Mouse (Mus musculus) thymus, postnatal 10 days (tissue): Measurements from ENCODE around the gene Fuz.

ENCODE experiments used
- DNase-seq, 2 experiments: peaks; one replicate each; pipeline ENCODE4 v3.0.0; 2021; ENCODE audit warnings: low spot score in 2 of 2

Fuz gene

GRCm38 (mm10) chr7:44895593-44896434 lies at the start of gene Fuz:
Gene Fuz (plus strand): TSS chr7:44896079.
- peak; percentile 78 to 80 for DNase-seq

- DNase-seq = no peak
These were observed 49.1 kb upstream of the Fuz start for GRCm38 (mm10) chr7:44846804-44847203.

- DNase-seq = no peak
These were observed 48.1 kb upstream of the Fuz start for GRCm38 (mm10) chr7:44847772-44848171.

GRCm38 (mm10) chr7:44848561-44849415 lies 47.1 kb upstream of the Fuz start, which contains the start of the genes Akt1s1 and Tbc1d17:
Gene Akt1s1 (plus strand): TSS chr7:44848991.
Gene Tbc1d17 (minus strand): TSS chr7:44849079.
- peak; percentile 96 to 97 for DNase-seq

GRCm38 (mm10) chr7:44849416-44850111 lies 46.3 kb upstream of the Fuz start:
- peak; percentile 84 to 89 for DNase-seq

- peak; percentile 78 to 82 for DNase-seq
These were observed 45.7 kb upstream of the Fuz start for GRCm38 (mm10) chr7:44850146-44850545.

GRCm38 (mm10) chr7:44850789-44851624 lies 44.9 kb upstream of the Fuz start:
- DNase-seq = no peak

DNA sequence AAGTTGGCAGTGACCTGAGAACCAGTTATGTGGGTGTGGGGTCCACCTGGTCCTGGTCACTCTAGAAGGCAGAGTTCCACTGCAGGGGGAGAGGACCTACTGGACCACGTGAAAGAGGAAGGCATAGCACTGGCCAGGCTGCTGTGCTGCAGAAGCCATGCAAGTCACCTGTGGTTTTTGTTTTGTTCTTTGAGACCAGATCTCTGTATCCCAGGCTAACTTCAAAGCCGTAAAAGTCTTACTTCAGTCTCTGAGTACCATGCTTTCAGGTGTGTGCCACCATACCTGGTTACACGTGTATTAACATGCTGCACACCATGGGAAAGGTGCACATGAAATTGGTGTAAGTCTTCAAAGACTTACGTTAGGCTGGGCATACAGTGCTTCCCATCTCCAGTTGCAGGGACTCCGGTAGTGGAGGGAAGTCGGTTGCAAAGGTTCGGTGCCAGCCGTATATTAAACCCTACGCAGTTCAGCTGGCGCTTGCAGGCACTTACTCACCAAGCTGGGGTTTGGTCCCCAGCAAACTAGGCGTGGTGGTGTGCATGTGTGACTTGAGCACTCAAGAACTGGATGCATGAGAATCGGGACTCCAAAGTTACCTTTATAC lies 44.1 kb upstream of the Fuz start:
- no peak for DNase-seq

DNA sequence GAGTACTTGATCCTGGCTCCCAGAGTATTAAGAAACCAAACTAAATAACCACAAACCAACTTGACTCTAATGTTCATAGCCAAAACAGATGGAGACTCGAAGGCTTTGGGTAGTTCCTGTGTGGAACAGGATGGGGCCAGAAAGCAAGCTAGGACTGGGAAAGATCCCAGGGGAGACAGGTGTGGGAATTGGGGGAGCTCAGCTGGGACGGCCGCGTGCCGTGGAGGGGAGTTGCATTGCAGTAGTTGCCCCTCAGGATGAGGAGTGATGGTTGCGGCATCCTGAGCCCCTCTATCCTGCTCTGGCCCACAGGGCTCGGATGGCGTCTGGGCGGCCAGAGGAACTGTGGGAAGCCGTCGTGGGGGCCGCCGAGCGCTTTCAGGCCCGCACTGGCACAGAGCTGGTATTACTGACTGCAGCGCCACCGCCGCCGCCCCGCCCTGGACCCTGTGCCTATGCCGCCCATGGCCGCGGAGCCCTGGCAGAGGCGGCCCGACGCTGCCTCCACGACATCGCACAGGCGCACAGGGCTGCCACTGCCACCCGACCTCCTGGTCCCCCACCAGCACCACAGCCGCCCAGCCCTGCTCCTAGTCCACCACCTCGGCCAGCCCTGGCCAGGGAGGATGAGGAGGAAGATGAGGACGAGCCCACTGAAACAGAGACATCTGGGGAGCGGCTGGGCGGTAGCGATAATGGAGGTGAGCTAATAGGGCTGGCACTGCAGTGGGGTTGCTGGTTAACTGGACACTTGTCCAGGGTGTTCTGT lies 43.4 kb upstream of the Fuz start:
- no peak for DNase-seq

DNA sequence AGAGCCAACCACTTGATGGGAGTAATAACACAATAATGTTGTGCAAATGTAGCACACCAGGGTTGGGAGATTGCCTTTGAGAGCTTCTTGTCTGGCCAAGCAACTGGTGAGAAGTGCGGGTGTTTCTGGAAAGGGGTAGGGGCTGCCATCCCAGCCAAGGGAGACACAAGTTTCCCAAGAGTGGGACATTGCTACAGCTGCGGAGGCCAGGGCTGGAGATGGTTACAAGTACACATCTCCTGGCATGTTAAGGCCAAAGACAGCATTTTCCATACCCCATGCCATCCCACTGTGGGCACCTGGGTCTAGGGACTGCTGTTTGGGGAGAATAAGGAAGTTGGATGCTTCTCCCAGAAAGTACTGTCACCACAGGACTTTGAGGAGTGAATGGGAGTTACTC lies 42.8 kb upstream of the Fuz start:
- no peak for DNase-seq

DNA sequence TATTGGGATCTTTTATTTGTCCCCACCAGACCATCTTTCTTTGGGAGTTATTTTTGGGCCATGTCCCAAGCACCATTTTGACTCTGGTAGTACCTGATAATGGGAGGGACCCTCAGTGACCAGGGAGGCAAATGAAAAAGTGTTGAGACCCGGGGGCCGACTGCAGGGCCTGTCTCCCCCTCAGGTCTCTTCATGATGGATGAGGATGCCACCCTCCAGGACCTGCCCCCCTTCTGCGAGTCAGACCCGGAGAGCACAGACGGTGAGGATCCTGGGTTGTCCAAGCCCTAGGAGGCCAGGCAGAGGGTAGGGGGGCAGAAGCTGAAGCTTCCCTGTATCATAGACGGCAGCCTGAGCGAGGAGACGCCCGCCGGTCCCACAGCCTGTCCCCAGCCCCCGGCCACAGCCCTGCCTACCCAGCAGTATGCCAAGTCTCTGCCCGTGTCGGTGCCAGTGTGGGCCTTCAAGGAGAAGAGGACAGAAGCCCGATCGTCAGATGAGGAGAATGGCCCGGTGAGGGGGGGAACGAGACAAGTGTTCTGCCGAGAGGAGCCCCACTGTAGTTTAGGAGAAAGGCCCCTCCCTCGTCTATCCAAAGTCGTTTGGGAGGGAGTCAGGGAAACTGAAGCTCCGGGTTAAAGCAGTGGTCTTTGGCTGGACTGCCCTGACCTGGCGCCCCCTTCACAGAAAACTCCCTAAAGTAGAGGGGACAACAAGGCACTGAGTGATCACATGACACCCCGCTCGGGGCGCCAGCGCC lies 42.1 kb upstream of the Fuz start:
- no peak for DNase-seq

DNA sequence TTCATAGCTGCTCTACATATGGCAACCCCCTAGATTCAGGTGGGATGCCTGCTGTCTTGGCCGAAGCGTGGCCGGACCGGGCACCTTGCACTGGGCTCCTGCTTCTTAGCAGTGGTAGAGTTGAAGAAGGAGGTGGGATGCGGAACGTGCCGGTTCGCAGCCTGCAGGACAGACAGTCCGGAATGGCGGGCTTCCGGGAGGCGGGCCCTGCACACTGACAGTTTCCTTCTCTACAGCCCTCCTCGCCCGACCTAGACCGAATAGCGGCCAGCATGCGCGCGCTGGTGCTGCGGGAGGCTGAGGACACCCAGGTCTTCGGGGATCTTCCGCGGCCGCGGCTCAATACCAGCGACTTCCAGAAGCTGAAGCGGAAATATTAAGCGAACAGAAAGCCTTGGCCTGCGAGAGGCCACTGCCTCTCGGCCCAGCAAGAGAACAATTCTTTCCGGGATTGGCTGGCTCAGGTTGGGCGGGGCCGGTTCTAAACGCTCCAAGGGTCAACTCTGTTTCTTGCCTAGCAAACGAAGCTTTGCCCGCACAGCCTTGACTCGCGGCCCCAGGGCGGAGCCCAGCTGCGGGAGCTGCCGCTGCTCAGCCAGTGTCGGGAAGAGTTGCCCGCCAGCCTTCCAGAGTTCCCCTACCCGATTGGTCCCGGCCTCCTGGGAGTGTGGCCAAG lies 41.4 kb upstream of the Fuz start:
- DNase-seq = peak; percentile 73 to 75

DNA sequence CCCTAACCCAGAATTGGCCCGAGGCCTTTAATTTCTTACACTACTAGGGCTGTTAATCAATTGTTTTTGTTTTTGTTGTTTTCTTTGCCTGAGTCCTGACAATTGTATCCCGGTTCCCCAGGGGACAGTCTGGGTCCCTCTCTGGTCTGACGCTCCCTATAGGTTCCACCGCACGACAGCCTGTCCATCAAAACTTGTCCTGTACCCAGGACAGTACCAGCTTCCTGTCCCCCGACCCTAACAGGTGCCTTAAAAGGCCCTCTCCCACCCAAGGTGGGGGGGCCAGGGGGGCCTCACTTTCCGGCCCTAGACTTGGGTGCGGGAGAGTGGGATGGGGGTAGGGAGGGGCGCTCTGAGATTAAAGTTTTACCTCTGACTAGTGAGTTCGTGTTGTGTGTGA lies 40.8 kb upstream of the Fuz start:
- no peak for DNase-seq

- DNase-seq = peak in 1 of 2 experiments; percentile 48
These were observed 39.5 kb upstream of the Fuz start for GRCm38 (mm10) chr7:44856265-44856916.

GRCm38 (mm10) chr7:44857042-44857552 lies 38.8 kb upstream of the Fuz start, which contains the start of gene Pnkp:
Gene Pnkp (plus strand): TSS chr7:44857139.
- DNase-seq = peak; percentile 80 to 84

DNA sequence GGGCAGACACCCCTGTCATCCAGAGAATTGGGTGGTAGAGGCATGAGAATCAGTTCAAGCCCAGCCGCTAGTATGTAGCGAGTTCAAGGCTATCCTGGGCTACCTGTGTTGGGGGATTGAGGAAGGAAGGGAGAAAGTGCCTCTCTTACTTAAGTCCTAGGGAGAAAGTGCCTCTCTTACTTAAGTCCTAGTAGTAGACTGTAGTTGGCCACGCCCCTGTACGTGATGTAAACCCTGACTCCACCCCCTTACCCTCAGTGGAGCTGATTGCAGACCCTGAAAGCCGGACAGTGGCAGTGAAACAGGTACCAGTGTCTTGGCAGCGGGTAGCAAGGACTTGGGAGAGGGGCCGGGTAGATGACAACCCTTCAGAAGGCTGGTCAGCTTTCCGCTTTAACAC lies 38.0 kb upstream of the Fuz start:
- peak in 1 of 2 experiments; percentile 48 for DNase-seq

DNA sequence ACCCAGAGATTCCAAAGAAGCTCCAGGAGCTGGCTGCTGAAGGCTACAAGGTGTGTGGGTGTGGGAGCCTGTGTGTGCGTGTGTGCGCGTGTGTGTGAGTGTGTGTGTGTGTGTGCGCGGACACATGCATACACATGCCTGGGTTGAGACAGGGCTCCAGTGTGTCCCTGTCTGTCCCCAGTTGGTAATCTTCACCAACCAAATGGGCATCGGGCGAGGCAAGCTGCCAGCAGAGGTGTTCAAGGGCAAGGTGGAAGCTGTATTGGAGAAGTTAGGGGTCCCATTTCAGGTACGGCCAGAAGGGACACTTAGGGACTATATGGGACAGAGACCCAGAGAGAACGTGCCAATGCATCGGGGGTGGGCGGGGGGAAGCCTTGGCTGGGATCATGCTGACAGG lies 36.0 kb upstream of the Fuz start:
- DNase-seq = no peak
